Mouse (Mus musculus) gastrocnemius, adult 18-20 months (tissue): ENCODE data around the gene Ppp1r1b. TPM values are rescaled to one million over a fixed set of nuclear protein-coding genes. Genes with fewer than 3 reads are reported as not detected.

ENCODE experiments used
- DNase-seq: peaks from one replicate; pipeline ENCODE4 v3.0.0; 2021; ENCODE audit warnings: low spot score
- total RNA-seq, 2 experiments: library from RNA; stranded (reverse); gene quantifications; 2 replicates each; pipeline ENCODE4 v1.2.3; 2021

The Ppp1r1b gene
- total RNA-seq, 2 experiments from 2014 or later, result 0.18 to 0.31 TPM

- no peak for DNase-seq
These were observed 19.7 kb upstream of the Ppp1r1b start for GRCm38 (mm10) chr11:98328371-98329069.

GRCm38 (mm10) chr11:98329081-98329959 lies 18.9 kb upstream of the Ppp1r1b start, which contains the start of gene Neurod2:
Neurod2 (minus strand) TSS chr11:98329648.
- DNase-seq, result no peak

GRCm38 (mm10) chr11:98329960-98330744 lies 18.1 kb upstream of the Ppp1r1b start:
- no peak for DNase-seq

GRCm38 (mm10) chr11:98330745-98331204 lies 17.4 kb upstream of the Ppp1r1b start:
- no peak for DNase-seq

GRCm38 (mm10) chr11:98331401-98331800 lies 16.8 kb upstream of the Ppp1r1b start:
- DNase-seq, result no peak

- DNase-seq, result no peak
These were observed 16.0 kb upstream of the Ppp1r1b start for GRCm38 (mm10) chr11:98332186-98332585.

- no peak for DNase-seq
These were observed 15.4 kb upstream of the Ppp1r1b start for GRCm38 (mm10) chr11:98332841-98333240.

GRCm38 (mm10) chr11:98333263-98333696 lies 14.9 kb upstream of the Ppp1r1b start:
- no peak for DNase-seq

GRCm38 (mm10) chr11:98333981-98334741 lies 14.0 kb upstream of the Ppp1r1b start:
- DNase-seq, result no peak

- DNase-seq, result no peak
These were observed 13.0 kb upstream of the Ppp1r1b start for GRCm38 (mm10) chr11:98335250-98335649.

GRCm38 (mm10) chr11:98336245-98337107 lies 11.7 kb upstream of the Ppp1r1b start:
- DNase-seq, result no peak

GRCm38 (mm10) chr11:98338507-98338961 lies 9.7 kb upstream of the Ppp1r1b start:
- no peak for DNase-seq

GRCm38 (mm10) chr11:98339071-98339501 lies 9.1 kb upstream of the Ppp1r1b start:
- DNase-seq, result no peak

- DNase-seq, result no peak
These were observed 8.4 kb upstream of the Ppp1r1b start for GRCm38 (mm10) chr11:98339679-98340287.

- no peak for DNase-seq
These were observed 7.6 kb upstream of the Ppp1r1b start for GRCm38 (mm10) chr11:98340597-98340996.

GRCm38 (mm10) chr11:98341174-98341573 lies 7.0 kb upstream of the Ppp1r1b start:
- DNase-seq, result no peak

GRCm38 (mm10) chr11:98342000-98342945 lies 5.9 kb upstream of the Ppp1r1b start:
- peak; percentile 95 for DNase-seq

- peak; percentile 72 for DNase-seq
These were observed 3.0 kb upstream of the Ppp1r1b start for GRCm38 (mm10) chr11:98345253-98345652.
